Mouse (Mus musculus) lung, adult 2 months (tissue): ENCODE results near the gene Hap1. TPM values are rescaled to one million over a fixed set of nuclear protein-coding genes. Genes with fewer than 3 reads are reported as not detected.

Experiments
- DNase-seq: peaks from one replicate; pipeline ENCODE4 v3.0.0; 2022
- H3K4me1 ChIP-seq: fragments of 200-500 bp; 2 replicates; pipeline ENCODE4 v1.6.1; 2011; ENCODE audit warnings: low read length; ENCODE audit not compliant: control insufficient read depth, insufficient read depth
- H3K4me3 ChIP-seq: fragments of 200-500 bp; replicated peaks from 2 replicates; pipeline ENCODE3; 2011; ENCODE audit warnings: low read depth, mild to moderate bottlenecking, control low read depth, low read length; ENCODE audit errors: extremely low read depth
- CTCF ChIP-seq: fragments of 200-500 bp; IDR thresholded peaks from 2 replicates; pipeline ENCODE4 v1.5.1; 2011; ENCODE audit warnings: mild to moderate bottlenecking, low read length, control low read depth; ENCODE audit not compliant: insufficient read depth
- POLR2A ChIP-seq: fragments of 200-500 bp; IDR thresholded peaks from 2 replicates; pipeline ENCODE4 v1.6.1; 2011; ENCODE audit warnings: low read depth, mild to moderate bottlenecking, control low read depth, low read length, borderline replicate concordance; ENCODE audit errors: extremely low read depth
- WGBS: fragments of 180-500 bp; shearing (Covaris S2); methylation state at CpG from one replicate; pipeline ENCODE4 v1.1.7; 2018; 5-methylcytosine and 5-hydroxymethylcytosine counted together
- polyA plus RNA-seq: library from polyadenylated mRNA; depleted of rRNA; stranded (reverse); fragments of >200 nt; gene quantifications from 2 replicates; pipeline ENCODE4 v1.2.3, GENCODE M21; 2012

Gene Hap1
- polyA plus RNA-seq, 1 experiment: 14.3 TPM

- DNase-seq: no peak
- TF ChIP-seq CTCF: no peak
- Histone ChIP-seq H3K4me3 (no peak overlapping the region), H3K4me1 (peaks cover 6% of the 10 kb centered on the region; the same call in 1 of the 2 replicates)
- 87% methylated on average over 5 of the region's 5 CpGs for WGBS
Measured at GRCm38 (mm10) chr11:100378446-100378845, 22.5 kb upstream of the Hap1 start.

GRCm38 (mm10) chr11:100377989-100378388 lies 22.1 kb upstream of the Hap1 start:
- Histone ChIP-seq H3K4me1 (peaks cover 6% of the 10 kb centered on the region; the same call in 1 of the 2 replicates), H3K4me3 (no peak overlapping the region)
- DNase-seq: no peak
- 93% methylated on average over 14 of the region's 14 CpGs for WGBS
- TF ChIP-seq CTCF: no peak
- TF ChIP-seq POLR2A: no peak

GRCm38 (mm10) chr11:100376746-100377389 lies 20.9 kb upstream of the Hap1 start:
- H3K4me3 ChIP-seq: no peak overlapping the region
- H3K4me1 ChIP-seq: peaks cover 6% of the 10 kb centered on the region; the same call in 1 of the 2 replicates
- TF ChIP-seq CTCF: no peak
- TF ChIP-seq POLR2A: no peak
- 76% methylated on average over 21 of the region's 21 CpGs for WGBS
- no peak for DNase-seq

- H3K4me1 ChIP-seq: peaks cover 6% of the 10 kb centered on the region; the same call in 1 of the 2 replicates
- DNase-seq: no peak
- H3K4me3 ChIP-seq: no peak overlapping the region
- TF ChIP-seq POLR2A: no peak
- TF ChIP-seq CTCF: no peak
- WGBS: 45% methylated on average over 4 of the region's 4 CpGs
Measured at GRCm38 (mm10) chr11:100376005-100376404, 20.1 kb upstream of the Hap1 start.

GRCm38 (mm10) chr11:100375127-100375526 lies 19.2 kb upstream of the Hap1 start:
- 87% methylated on average over 9 of the region's 9 CpGs for WGBS
- peaks cover 6% of the 10 kb centered on the region; the same call in 1 of the 2 replicates for H3K4me1 ChIP-seq
- H3K4me3 ChIP-seq: no peak overlapping the region
- TF ChIP-seq POLR2A (no peak), CTCF (no peak)
- DNase-seq: no peak

- TF ChIP-seq CTCF (no peak), POLR2A (no peak)
Measured at GRCm38 (mm10) chr11:100371981-100372558, 16.1 kb upstream of the Hap1 start.

GRCm38 (mm10) chr11:100369822-100370221 lies 13.9 kb upstream of the Hap1 start:
- H3K4me3 ChIP-seq: no peak overlapping the region
- H3K4me1 ChIP-seq: peaks cover 4% of the 10 kb centered on the region; the same call in 1 of the 2 replicates
- TF ChIP-seq POLR2A: no peak
- TF ChIP-seq CTCF: no peak
- WGBS: 52% methylated on average over 8 of the region's 8 CpGs
- DNase-seq: no peak

More at GRCm38 (mm10) chr11:100371981-100372558, 16.1 kb upstream of the Hap1 start:
- no peak for DNase-seq
- Histone ChIP-seq H3K4me1 (peaks cover 6% of the 10 kb centered on the region; the same call in 1 of the 2 replicates), H3K4me3 (no peak overlapping the region)
- 78% methylated on average over 7 of the region's 8 CpGs for WGBS

GRCm38 (mm10) chr11:100369145-100369544 lies 13.2 kb upstream of the Hap1 start:
- Histone ChIP-seq H3K4me1 (peaks cover 4% of the 10 kb centered on the region; the same call in 1 of the 2 replicates), H3K4me3 (no peak overlapping the region)
- DNase-seq: no peak
- TF ChIP-seq CTCF (no peak), POLR2A (peak; percentile 5; the same call in 1 of the 2 replicates)
- WGBS: 51% methylated on average over 7 of the region's 7 CpGs

GRCm38 (mm10) chr11:100362979-100363562 lies 7.1 kb upstream of the Hap1 start:
- Histone ChIP-seq H3K4me3 (no peak overlapping the region), H3K4me1 (peaks cover 4% of the 10 kb centered on the region; the same call in 1 of the 2 replicates)
- WGBS: 9% methylated on average over 12 of the region's 12 CpGs
- TF ChIP-seq CTCF: peak; percentile 85
- no peak for TF ChIP-seq POLR2A
- DNase-seq: peak; percentile 79
